Mouse (Mus musculus) forebrain, embryonic 13.5 days (tissue): Measurements from ENCODE around the gene Ppt2. TPM values are rescaled to one million over a fixed set of nuclear protein-coding genes. Genes with fewer than 3 reads are reported as not detected.

Experiments
- ATAC-seq: fragments of 200-750 bp; cut with Nextera tagmentation; 2 replicates; pipeline ENCODE4 v1.8.0; 2017
- H3K27ac ChIP-seq: fragments of 300-500 bp; sonication (generic); 2 replicates; pipeline ENCODE4 v1.5.1; 2015; ENCODE audit warnings: inconsistent platforms, mild to moderate bottlenecking, moderate library complexity
- H3K27me3 ChIP-seq: fragments of 300-500 bp; sonication (generic); 2 replicates; pipeline ENCODE4 v1.6.1; 2015; ENCODE audit warnings: mild to moderate bottlenecking, inconsistent platforms
- H3K36me3 ChIP-seq: fragments of 300-500 bp; sonication (generic); 2 replicates; pipeline ENCODE4 v1.6.1; 2015; ENCODE audit warnings: mild to moderate bottlenecking, inconsistent platforms; ENCODE audit not compliant: poor library complexity, severe bottlenecking
- H3K4me1 ChIP-seq: fragments of 300-500 bp; sonication (generic); 2 replicates; pipeline ENCODE4 v1.6.1; 2015; ENCODE audit warnings: inconsistent platforms
- H3K4me2 ChIP-seq: fragments of 300-500 bp; sonication (generic); 2 replicates; pipeline ENCODE4 v1.6.1; 2015; ENCODE audit warnings: inconsistent platforms, mild to moderate bottlenecking, moderate library complexity
- H3K4me3 ChIP-seq: fragments of 300-500 bp; sonication (generic); 2 replicates; pipeline ENCODE4 v1.5.1; 2015; ENCODE audit warnings: mild to moderate bottlenecking, inconsistent platforms
- H3K9ac ChIP-seq: fragments of 300-500 bp; sonication (generic); 2 replicates; pipeline ENCODE4 v1.6.1; 2015; ENCODE audit warnings: mild to moderate bottlenecking, inconsistent platforms
- H3K9me3 ChIP-seq: fragments of 300-500 bp; sonication (generic); replicated peaks from 2 replicates; pipeline ENCODE4 v1.6.1; 2016; ENCODE audit warnings: inconsistent platforms
- WGBS: fragments of 180-500 bp; shearing (Covaris S2); methylation state at CpG from one replicate; pipeline ENCODE4 v1.1.7; 2015; 5-methylcytosine and 5-hydroxymethylcytosine counted together
- polyA plus RNA-seq: library from polyadenylated mRNA; unstranded; fragments of >200 nt; fragmentation: Nextera tagmentation; extraction: Ambion mirVana; gene quantifications from 2 replicates; pipeline ENCODE4 v1.2.1, GENCODE M21; 2015

The Ppt2 gene
- polyA plus RNA-seq, 1 experiment from 2014 or later: 15.9 TPM

- Histone ChIP-seq H3K4me3 (no peak overlapping the region), H3K4me1 (peaks cover 36% of the 10 kb centered on the region), H3K27ac (no peak overlapping the region), H3K36me3 (peaks cover 37% of the 10 kb centered on the region), H3K4me2 (no peak overlapping the region), H3K27me3 (no peaks in the 10 kb centered on the region), H3K9me3 (no peaks in the 10 kb centered on the region), H3K9ac (no peak overlapping the region)
- no peak for ATAC-seq
- 78% methylated on average over 9 of the region's 9 CpGs for WGBS
These were observed 28.4 kb downstream of the Ppt2 start for GRCm38 (mm10) chr17:34599891-34600290.

GRCm38 (mm10) chr17:34597566-34598095 is 30.7 kb downstream of the Ppt2 start, which contains the start of gene Ager:
TSS of gene Ager (plus strand) at chr17:34597862.
- 25% methylated on average over 6 of the region's 6 CpGs for WGBS
- Histone ChIP-seq H3K9ac (peak within 1 kb of the TSS; percentile 46; the same call in 1 of the 2 replicates), H3K4me3 (no peak within 1 kb of the TSS), H3K4me2 (no peak within 1 kb of the TSS), H3K4me1 (peaks cover 50% of the 10 kb centered on the region), H3K9me3 (no peaks in the 10 kb centered on the region), H3K27ac (peak within 1 kb of the TSS; percentile 19; the same call in 1 of the 2 replicates), H3K27me3 (no peaks in the 10 kb centered on the region), H3K36me3 (peaks cover 47% of the 10 kb centered on the region)
- no peak for ATAC-seq

- ATAC-seq: no peak
- no peaks in the 10 kb centered on the region for H3K9me3 ChIP-seq
- no peaks in the 10 kb centered on the region for H3K27me3 ChIP-seq
- H3K4me2 ChIP-seq: no peak overlapping the region
- H3K27ac ChIP-seq: no peak overlapping the region
- H3K4me3 ChIP-seq: no peak overlapping the region
- peaks cover 39% of the 10 kb centered on the region for H3K36me3 ChIP-seq
- 0 out of 2 replicates have a peak overlapping the region, but pooled peaks have one; percentile 16 for H3K9ac ChIP-seq
- peaks cover 47% of the 10 kb centered on the region for H3K4me1 ChIP-seq
- WGBS: 83% methylated on average over 8 of the region's 8 CpGs
These were observed 32.2 kb downstream of the Ppt2 start for GRCm38 (mm10) chr17:34596098-34596497.

- Histone ChIP-seq H3K27me3 (no peaks in the 10 kb centered on the region), H3K4me2 (peak overlapping the region; percentile 97), H3K4me1 (peaks cover 67% of the 10 kb centered on the region), H3K27ac (peak overlapping the region; percentile 99), H3K9ac (peak overlapping the region; percentile 99), H3K36me3 (peaks cover 24% of the 10 kb centered on the region), H3K4me3 (peak overlapping the region; percentile 85), H3K9me3 (no peaks in the 10 kb centered on the region)
- 46% methylated on average over 32 of the region's 34 CpGs for WGBS
- no peak for ATAC-seq
These were observed 34.4 kb downstream of the Ppt2 start for GRCm38 (mm10) chr17:34593752-34594525.

- peak overlapping the region; percentile 99 for H3K9ac ChIP-seq
- H3K9me3 ChIP-seq: no peaks in the 10 kb centered on the region
- H3K4me3 ChIP-seq: peak overlapping the region; percentile 85
- ATAC-seq: peak; percentile 25; the same call in 1 of the 2 replicates
- peaks cover 73% of the 10 kb centered on the region for H3K4me1 ChIP-seq
- H3K27me3 ChIP-seq: no peaks in the 10 kb centered on the region
- H3K4me2 ChIP-seq: peak overlapping the region; percentile 97
- H3K27ac ChIP-seq: peak overlapping the region; percentile 99
- H3K36me3 ChIP-seq: peaks cover 24% of the 10 kb centered on the region
- 1% methylated on average over 29 of the region's 32 CpGs for WGBS
These were observed 35.4 kb downstream of the Ppt2 start for GRCm38 (mm10) chr17:34592581-34593549.

GRCm38 (mm10) chr17:34591994-34592375 is 36.3 kb downstream of the Ppt2 start:
- 0% methylated on average over 17 of the region's 35 CpGs for WGBS

GRCm38 (mm10) chr17:34591029-34591993 is 37.0 kb downstream of the Ppt2 start, which contains the start of gene Pbx2:
TSS of gene Pbx2 (plus strand) at chr17:34591266.
- peak; percentile 6; the same call in 1 of the 2 replicates for ATAC-seq
- H3K27ac ChIP-seq: peak within 1 kb of the TSS; percentile 99
- 3% methylated on average over 21 of the region's 21 CpGs for WGBS
- peak within 1 kb of the TSS; percentile 85 for H3K4me3 ChIP-seq
- peaks cover 24% of the 10 kb centered on the region for H3K36me3 ChIP-seq
- H3K4me2 ChIP-seq: peak within 1 kb of the TSS; percentile 97
- H3K27me3 ChIP-seq: no peaks in the 10 kb centered on the region
- H3K4me1 ChIP-seq: peaks cover 75% of the 10 kb centered on the region
- H3K9ac ChIP-seq: peak within 1 kb of the TSS; percentile 99
- no peaks in the 10 kb centered on the region for H3K9me3 ChIP-seq

More at GRCm38 (mm10) chr17:34591994-34592375, 36.3 kb downstream of the Ppt2 start:
- peak; percentile 44 for ATAC-seq
- Histone ChIP-seq H3K9me3 (no peaks in the 10 kb centered on the region), H3K36me3 (peaks cover 24% of the 10 kb centered on the region), H3K27me3 (no peaks in the 10 kb centered on the region), H3K4me3 (peak overlapping the region; percentile 85), H3K4me2 (peak overlapping the region; percentile 97), H3K4me1 (peaks cover 72% of the 10 kb centered on the region), H3K27ac (peak overlapping the region; percentile 99), H3K9ac (peak overlapping the region; percentile 99)

GRCm38 (mm10) chr17:34590154-34590987 is 37.9 kb downstream of the Ppt2 start:
- Histone ChIP-seq H3K27me3 (no peaks in the 10 kb centered on the region), H3K9ac (no peak overlapping the region; the same call in 1 of the 2 replicates), H3K4me3 (peak overlapping the region; percentile 85; the same call in 1 of the 2 replicates), H3K9me3 (no peaks in the 10 kb centered on the region), H3K4me1 (peaks cover 78% of the 10 kb centered on the region), H3K36me3 (peaks cover 14% of the 10 kb centered on the region), H3K27ac (peak overlapping the region; percentile 99), H3K4me2 (peak overlapping the region; percentile 97)
- no peak for ATAC-seq
- WGBS: 71% methylated on average over 15 of the region's 15 CpGs

GRCm38 (mm10) chr17:34589681-34590101 is 38.6 kb downstream of the Ppt2 start, which contains the start of gene Gpsm3:
TSS of gene Gpsm3 (plus strand) at chr17:34589806.
- Histone ChIP-seq H3K4me1 (peaks cover 73% of the 10 kb centered on the region), H3K27ac (peak within 1 kb of the TSS; percentile 99), H3K9ac (no peak within 1 kb of the TSS; the same call in 1 of the 2 replicates), H3K27me3 (no peaks in the 10 kb centered on the region), H3K36me3 (peaks cover 8% of the 10 kb centered on the region), H3K4me2 (peak within 1 kb of the TSS; percentile 97), H3K4me3 (no peak within 1 kb of the TSS), H3K9me3 (no peaks in the 10 kb centered on the region)
- ATAC-seq: no peak
- 48% methylated on average over 7 of the region's 7 CpGs for WGBS

GRCm38 (mm10) chr17:34589206-34589605 is 39.1 kb downstream of the Ppt2 start:
- H3K9ac ChIP-seq: no peak overlapping the region
- no peak overlapping the region; the same call in 1 of the 2 replicates for H3K27ac ChIP-seq
- peaks cover 3% of the 10 kb centered on the region for H3K36me3 ChIP-seq
- no peak overlapping the region for H3K4me3 ChIP-seq
- no peaks in the 10 kb centered on the region for H3K9me3 ChIP-seq
- H3K27me3 ChIP-seq: no peaks in the 10 kb centered on the region
- ATAC-seq: no peak
- H3K4me1 ChIP-seq: peaks cover 68% of the 10 kb centered on the region
- H3K4me2 ChIP-seq: 0 out of 2 replicates have a peak overlapping the region, but pooled peaks have one; percentile 8
- 53% methylated on average over 7 of the region's 7 CpGs for WGBS
